Mouse (Mus musculus) testis, adult 2 months (tissue): ENCODE measurements around the gene Sec24c.

ENCODE experiments used
- CTCF ChIP-seq: fragments of 200-500 bp; IDR thresholded peaks from 2 replicates; pipeline ENCODE4 v1.5.1; 2012; ENCODE audit warnings: low read depth, mild to moderate bottlenecking, inconsistent platforms, low read length, moderate library complexity; ENCODE audit not compliant: control insufficient read depth, insufficient read depth, insufficient replicate concordance
- POLR2A ChIP-seq: fragments of 200-500 bp; IDR thresholded peaks from 2 replicates; pipeline ENCODE4 v1.6.1; 2012; ENCODE audit warnings: low read depth, mild to moderate bottlenecking, inconsistent platforms, low read length, moderate library complexity; ENCODE audit not compliant: control insufficient read depth

DNA sequence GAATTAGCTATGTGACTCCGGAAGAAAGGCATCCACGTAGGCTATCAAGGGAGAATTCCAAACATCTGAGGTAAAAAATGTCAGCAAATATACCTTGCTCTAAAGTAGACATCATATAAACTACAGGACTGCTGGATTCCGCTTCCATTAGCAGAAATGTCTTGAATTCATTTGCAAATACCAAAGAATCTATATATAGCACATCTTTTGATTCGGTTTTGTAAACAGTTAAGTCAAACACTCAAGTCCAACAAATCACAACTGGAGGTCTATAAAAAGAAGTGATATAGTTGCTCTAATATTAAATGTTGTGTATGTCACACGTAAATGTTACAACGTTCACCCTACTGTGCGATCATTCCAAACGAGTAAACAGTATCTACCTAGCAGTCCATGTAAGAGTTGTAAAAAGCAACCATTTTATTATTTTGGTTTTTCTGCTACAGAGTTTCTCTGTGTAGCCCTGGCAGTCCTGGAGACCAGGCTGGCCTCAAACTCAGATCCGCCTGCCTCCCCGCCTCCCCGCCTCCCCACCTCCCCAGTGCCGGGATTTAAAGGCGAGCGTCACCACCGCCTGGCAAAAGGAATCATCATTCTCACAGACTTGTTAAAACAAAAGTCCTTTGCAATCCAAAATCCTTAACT is 28.1 kb downstream of the Sec24c start:
- TF ChIP-seq POLR2A (no peak), CTCF (no peak)
